Mouse (Mus musculus) neural tube, embryonic 11.5 days (tissue): ENCODE results near the gene Gm43518. TPM values are rescaled to one million over a fixed set of nuclear protein-coding genes. Genes with fewer than 3 reads are reported as not detected.

Experiments used
- ATAC-seq: fragments of 200-750 bp; cut with Nextera tagmentation; 2 replicates; pipeline ENCODE4 v1.8.0; 2017; ENCODE audit warnings: moderate number of reproducible peaks, mild to moderate bottlenecking, moderate TSS enrichment, moderate library complexity; ENCODE audit not compliant: insufficient read depth, low FRiP score, low TSS enrichment
- DNase-seq: peaks from one replicate; pipeline ENCODE4 v3.0.0-alpha.2; 2015; ENCODE audit warnings: low spot score
- H3K27ac ChIP-seq: fragments of 300-500 bp; sonication (generic); 2 replicates; pipeline ENCODE4 v1.5.1; 2014; ENCODE audit warnings: low read depth, mild to moderate bottlenecking, low read length
- H3K27me3 ChIP-seq: fragments of 300-500 bp; sonication (generic); 2 replicates; pipeline ENCODE4 v1.6.1; 2014; ENCODE audit warnings: mild to moderate bottlenecking, low read length, mixed read lengths; ENCODE audit not compliant: control insufficient read depth, insufficient read depth
- H3K36me3 ChIP-seq: fragments of 300-500 bp; sonication (generic); 2 replicates; pipeline ENCODE4 v1.6.1; 2014; ENCODE audit warnings: mild to moderate bottlenecking, low read length, moderate library complexity, mixed read lengths; ENCODE audit not compliant: control insufficient read depth, insufficient read depth
- H3K4me1 ChIP-seq: fragments of 300-500 bp; sonication (generic); 2 replicates; pipeline ENCODE4 v1.6.1; 2014; ENCODE audit warnings: low read length, mixed read lengths; ENCODE audit not compliant: control insufficient read depth, insufficient read depth
- H3K4me2 ChIP-seq: fragments of 300-500 bp; sonication (generic); 2 replicates; pipeline ENCODE4 v1.6.1; 2014; ENCODE audit warnings: low read depth, mild to moderate bottlenecking, moderate library complexity
- H3K4me3 ChIP-seq: fragments of 300-500 bp; sonication (generic); 2 replicates; pipeline ENCODE4 v1.5.1; 2014; ENCODE audit warnings: low read depth, low read length
- H3K9ac ChIP-seq: fragments of 300-500 bp; sonication (generic); 2 replicates; pipeline ENCODE4 v1.6.1; 2014; ENCODE audit warnings: mild to moderate bottlenecking, low read length
- H3K9me3 ChIP-seq: fragments of 300-500 bp; sonication (generic); 2 replicates; pipeline ENCODE4 v1.6.1; 2016; ENCODE audit warnings: low read length; ENCODE audit not compliant: control insufficient read depth
- WGBS: fragments of 180-500 bp; shearing (Covaris S2); extraction: QIAGEN DNeasy Blood & Tissue Kit; methylation state at CpG from one replicate; pipeline ENCODE4 v1.1.7; 2014; 5-methylcytosine and 5-hydroxymethylcytosine counted together
- polyA plus RNA-seq: library from polyadenylated mRNA; unstranded; fragments of >200 nt; fragmentation: Nextera tagmentation; extraction: Ambion mirVana; gene quantifications from 2 replicates; pipeline ENCODE4 v1.2.1, GENCODE M21; 2014

The Gm43518 gene
- polyA plus RNA-seq, 1 experiment from 2014 or later, result not detected

DNA sequence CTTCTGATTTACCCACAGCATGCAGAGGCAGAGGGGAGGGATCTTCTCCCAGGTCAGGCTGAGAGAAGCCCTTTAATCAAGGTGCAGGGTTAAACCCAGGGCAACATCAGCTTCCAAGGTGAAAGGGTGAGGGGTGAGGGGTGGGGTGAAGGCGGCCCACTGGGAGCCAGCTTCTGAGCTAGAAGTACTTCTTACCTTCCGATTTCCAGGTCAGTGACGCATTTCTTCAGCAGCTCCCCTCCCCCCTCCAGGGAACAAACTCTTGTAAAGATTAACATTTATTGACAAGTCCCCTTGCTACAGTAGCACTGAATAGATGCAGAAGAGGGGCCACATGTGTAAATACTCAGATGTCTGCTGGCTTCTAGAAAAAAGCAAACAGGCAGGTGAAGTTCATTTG, 50.0 kb downstream of the Gm43518 start:
- H3K4me3 ChIP-seq, result no peak overlapping the region
- H3K9me3 ChIP-seq, result no peaks in the 10 kb centered on the region
- H3K27ac ChIP-seq, result no peak overlapping the region
- no peaks in the 10 kb centered on the region for H3K36me3 ChIP-seq
- 0 out of 2 replicates have a peak, but pooled peaks cover 5% of the 10 kb centered on the region for H3K4me1 ChIP-seq
- H3K4me2 ChIP-seq, result no peak overlapping the region
- no peak overlapping the region for H3K9ac ChIP-seq
- 36% methylated on average over 3 of the region's 3 CpGs for WGBS
- peaks cover 19% of the 10 kb centered on the region for H3K27me3 ChIP-seq
- DNase-seq (no peak), ATAC-seq (no peak)

GRCm38 (mm10) chr5:123978131-123978530, 50.9 kb downstream of the Gm43518 start:
- Histone ChIP-seq H3K27me3 (peaks cover 19% of the 10 kb centered on the region), H3K27ac (no peak overlapping the region), H3K4me1 (0 out of 2 replicates have a peak, but pooled peaks cover 5% of the 10 kb centered on the region), H3K36me3 (no peaks in the 10 kb centered on the region), H3K9me3 (no peaks in the 10 kb centered on the region), H3K4me3 (no peak overlapping the region), H3K9ac (no peak overlapping the region), H3K4me2 (no peak overlapping the region)
- 83% methylated on average over 5 of the region's 5 CpGs for WGBS
- DNase-seq (no peak), ATAC-seq (no peak)

DNA sequence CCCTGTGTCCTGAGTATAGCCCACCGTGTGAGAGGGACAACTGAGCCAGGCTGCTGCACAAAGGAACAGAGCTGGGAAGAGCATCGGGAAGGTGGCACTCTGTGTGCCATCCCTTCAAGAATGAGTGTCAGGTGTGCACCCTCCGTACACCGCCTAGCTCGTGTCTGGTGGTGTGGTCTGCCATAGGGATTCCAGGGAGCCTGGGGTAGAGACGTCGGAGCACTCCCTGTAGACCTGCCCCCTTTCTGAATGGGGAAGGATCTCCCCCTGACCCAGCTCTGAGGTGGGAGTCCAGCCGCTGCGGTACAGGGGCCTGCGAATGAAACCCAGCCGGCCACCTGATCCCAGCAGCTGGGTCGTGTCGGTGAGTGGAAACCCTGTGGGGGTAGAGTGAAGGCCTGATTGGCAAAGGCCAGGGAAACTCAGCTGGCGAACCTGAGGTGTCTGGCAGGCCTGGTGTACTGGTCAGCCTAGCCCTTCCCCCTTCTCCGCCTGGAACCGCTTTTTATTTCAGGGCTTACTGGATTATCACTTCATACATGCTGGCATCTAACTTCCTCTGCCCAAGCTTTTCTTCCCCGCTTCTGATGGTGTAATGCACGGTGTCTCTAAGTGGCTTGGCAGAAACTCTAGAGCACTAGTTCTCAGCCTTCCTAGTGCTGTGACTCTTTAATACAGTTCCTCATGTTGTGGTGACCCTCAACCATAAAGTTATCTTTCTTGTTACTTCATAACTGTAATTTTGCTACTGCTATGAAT, 52.2 kb downstream of the Gm43518 start:
- H3K9ac ChIP-seq, result no peak overlapping the region

DNA sequence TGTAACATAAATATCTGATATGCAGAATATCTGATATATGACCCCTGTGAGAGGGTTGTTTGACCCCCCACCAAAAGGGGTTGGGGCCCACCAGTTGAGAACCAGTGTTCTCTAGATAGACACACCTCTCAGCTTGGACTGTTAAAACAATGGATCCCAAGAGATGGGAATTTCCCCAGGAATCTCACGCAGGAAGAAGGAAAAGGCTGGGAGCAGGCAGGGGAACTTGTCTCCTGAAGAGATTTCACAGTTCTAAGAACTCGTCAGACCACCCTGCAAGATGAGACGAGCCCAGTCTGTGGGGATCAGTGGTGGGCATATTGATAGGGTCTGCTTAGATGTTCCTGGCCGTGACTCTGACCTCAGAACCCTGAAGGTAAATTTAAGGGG, 52.8 kb downstream of the Gm43518 start:
- ATAC-seq (no peak), DNase-seq (no peak)
- Histone ChIP-seq H3K4me2 (no peak overlapping the region), H3K4me3 (no peak overlapping the region), H3K9me3 (no peaks in the 10 kb centered on the region), H3K9ac (no peak overlapping the region), H3K27ac (no peak overlapping the region), H3K36me3 (no peaks in the 10 kb centered on the region), H3K4me1 (no peaks in the 10 kb centered on the region), H3K27me3 (peaks cover 13% of the 10 kb centered on the region; the same call in 1 of the 2 replicates)
- 73% methylated on average over 4 of the region's 4 CpGs for WGBS

More for the DNA sequence above, 52.2 kb downstream of the Gm43518 start:
- Histone ChIP-seq H3K4me2 (no peak overlapping the region), H3K36me3 (no peaks in the 10 kb centered on the region), H3K4me1 (0 out of 2 replicates have a peak, but pooled peaks cover 4% of the 10 kb centered on the region), H3K9me3 (no peaks in the 10 kb centered on the region), H3K4me3 (no peak overlapping the region), H3K27me3 (peaks cover 17% of the 10 kb centered on the region; the same call in 1 of the 2 replicates), H3K27ac (no peak overlapping the region)
- no peak for DNase-seq
- ATAC-seq, result no peak
- WGBS, result 86% methylated on average over 18 of the region's 18 CpGs

- Histone ChIP-seq H3K27me3 (peaks cover 10% of the 10 kb centered on the region; the same call in 1 of the 2 replicates), H3K27ac (no peak overlapping the region), H3K36me3 (no peaks in the 10 kb centered on the region), H3K4me3 (no peak overlapping the region), H3K9me3 (no peaks in the 10 kb centered on the region), H3K9ac (no peak overlapping the region), H3K4me2 (no peak overlapping the region), H3K4me1 (no peaks in the 10 kb centered on the region)
- no peak for DNase-seq
- no peak for ATAC-seq
- 81% methylated on average over 9 of the region's 9 CpGs for WGBS
Observed at GRCm38 (mm10) chr5:123980521-123981249, 53.5 kb downstream of the Gm43518 start.

- ATAC-seq, result no peak
Observed at GRCm38 (mm10) chr5:123981250-123981554, 54.0 kb downstream of the Gm43518 start.

DNA sequence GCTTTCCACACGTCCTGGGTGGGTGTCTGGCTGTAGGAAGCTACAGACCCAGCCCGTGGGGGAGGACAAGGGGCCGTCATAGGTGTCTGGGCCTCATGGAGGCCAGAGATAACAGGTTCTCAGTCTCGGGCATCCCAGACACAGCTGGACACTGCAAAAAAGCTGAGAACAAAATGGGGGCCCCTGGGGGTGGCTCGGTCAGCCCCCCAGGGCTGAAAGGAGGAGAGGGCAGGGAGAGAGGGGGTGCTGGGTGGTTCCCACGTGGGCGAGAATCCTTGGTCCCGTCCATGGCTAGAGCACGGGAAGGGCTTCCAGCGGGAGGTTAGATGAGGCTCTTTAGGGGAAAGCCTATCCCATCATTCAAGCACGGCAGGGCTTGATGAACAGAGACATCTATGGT, 55.6 kb downstream of the Gm43518 start:
- Histone ChIP-seq H3K4me1 (no peaks in the 10 kb centered on the region), H3K27me3 (0 out of 2 replicates have a peak, but pooled peaks cover 2% of the 10 kb centered on the region), H3K9me3 (no peaks in the 10 kb centered on the region), H3K4me2 (no peak overlapping the region), H3K4me3 (no peak overlapping the region), H3K36me3 (no peaks in the 10 kb centered on the region), H3K27ac (no peak overlapping the region), H3K9ac (no peak overlapping the region)
- WGBS, result 84% methylated on average over 11 of the region's 11 CpGs
- DNase-seq (no peak), ATAC-seq (no peak)

More at GRCm38 (mm10) chr5:123981250-123981554, 54.0 kb downstream of the Gm43518 start:
- no peaks in the 10 kb centered on the region for H3K36me3 ChIP-seq
- no peak overlapping the region for H3K9ac ChIP-seq
- no peak overlapping the region for H3K27ac ChIP-seq
- no peaks in the 10 kb centered on the region for H3K9me3 ChIP-seq
- H3K4me2 ChIP-seq, result no peak overlapping the region
- H3K27me3 ChIP-seq, result 0 out of 2 replicates have a peak, but pooled peaks cover 6% of the 10 kb centered on the region
- no peak for DNase-seq
- WGBS, result 83% methylated on average over 6 of the region's 6 CpGs
- H3K4me3 ChIP-seq, result no peak overlapping the region
- no peaks in the 10 kb centered on the region for H3K4me1 ChIP-seq

GRCm38 (mm10) chr5:123985434-123985833, 58.2 kb downstream of the Gm43518 start:
- ATAC-seq (no peak), DNase-seq (no peak)
- Histone ChIP-seq H3K4me1 (peaks cover 13% of the 10 kb centered on the region), H3K9me3 (no peaks in the 10 kb centered on the region), H3K27ac (no peak overlapping the region), H3K4me3 (no peak overlapping the region), H3K27me3 (no peaks in the 10 kb centered on the region), H3K4me2 (no peak overlapping the region), H3K9ac (no peak overlapping the region), H3K36me3 (no peaks in the 10 kb centered on the region)
- WGBS, result 76% methylated on average over 9 of the region's 9 CpGs
